Mouse (Mus musculus) liver, adult (tissue): ENCODE measurements around the gene Mef2c.

Experiments
- GATA4 ChIP-seq: IDR thresholded peaks from 2 replicates; pipeline ENCODE4 v1.6.1; 2014; ENCODE audit warnings: mild to moderate bottlenecking, low read length; ENCODE audit not compliant: insufficient replicate concordance

The Mef2c gene

DNA sequence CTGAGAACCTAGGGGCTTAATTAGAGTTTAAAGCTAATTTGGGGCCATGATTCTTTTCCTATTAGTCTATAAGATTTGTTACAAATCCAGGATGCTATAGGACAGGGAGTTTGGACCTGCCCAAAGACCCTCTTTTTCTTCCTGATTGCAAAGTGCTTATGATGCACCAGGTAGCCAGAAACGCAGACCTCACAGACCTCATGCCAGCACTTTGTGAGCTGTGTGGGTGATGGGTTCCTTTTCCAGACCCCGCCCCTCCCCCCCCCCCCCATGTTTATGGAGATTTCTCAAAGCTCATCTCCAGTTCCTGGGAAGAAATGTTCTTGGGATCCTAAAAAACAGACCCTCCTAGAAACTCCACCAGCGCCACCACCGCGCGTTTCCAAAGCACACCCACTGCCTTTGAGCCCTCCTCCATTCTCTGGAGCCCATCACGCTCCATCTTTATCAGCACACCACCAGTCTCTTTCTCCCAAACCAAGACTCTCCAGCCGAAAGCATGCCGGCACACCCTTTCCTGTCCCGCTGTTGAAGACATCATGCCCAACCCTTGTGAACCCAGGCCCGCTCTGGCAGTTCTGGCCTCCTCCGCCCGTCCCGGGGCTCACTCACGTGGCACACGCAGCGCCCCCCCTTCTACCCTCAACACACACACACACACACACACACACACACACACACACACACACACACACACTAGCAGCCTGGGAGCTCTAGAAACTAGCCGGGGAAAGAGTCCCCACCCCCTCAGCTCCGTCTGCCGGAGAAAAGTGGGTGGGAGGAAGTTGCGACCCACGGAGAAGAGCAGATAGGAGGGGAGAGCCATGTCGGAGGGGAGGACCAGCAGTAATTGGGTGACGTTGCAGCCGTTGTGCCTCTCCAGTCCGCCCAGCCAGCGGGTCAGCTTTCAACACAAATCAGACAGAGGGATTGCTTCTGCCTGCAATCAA lies 14.1 kb downstream of the Mef2c start:
- TF ChIP-seq GATA4: no peak

DNA sequence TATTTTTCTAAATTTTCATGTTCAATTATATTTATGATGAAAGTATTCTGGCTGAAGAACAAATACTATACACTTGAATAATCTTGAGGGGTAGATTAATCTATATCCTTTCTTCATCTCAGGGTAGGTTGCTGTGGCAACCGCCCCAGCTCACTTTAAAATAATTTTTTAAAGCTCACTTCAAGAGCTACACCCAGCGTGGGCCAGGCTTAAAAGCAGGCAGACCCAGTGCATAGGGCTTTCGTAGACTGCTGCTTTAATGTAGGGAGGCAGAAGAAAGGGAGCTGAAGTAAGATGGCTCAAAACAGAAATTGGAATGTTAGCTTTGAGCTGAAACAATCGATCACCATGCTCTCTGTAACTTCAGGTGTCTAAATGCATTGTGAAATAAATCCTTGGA lies 17.0 kb downstream of the Mef2c start:
- no peak for TF ChIP-seq GATA4

DNA sequence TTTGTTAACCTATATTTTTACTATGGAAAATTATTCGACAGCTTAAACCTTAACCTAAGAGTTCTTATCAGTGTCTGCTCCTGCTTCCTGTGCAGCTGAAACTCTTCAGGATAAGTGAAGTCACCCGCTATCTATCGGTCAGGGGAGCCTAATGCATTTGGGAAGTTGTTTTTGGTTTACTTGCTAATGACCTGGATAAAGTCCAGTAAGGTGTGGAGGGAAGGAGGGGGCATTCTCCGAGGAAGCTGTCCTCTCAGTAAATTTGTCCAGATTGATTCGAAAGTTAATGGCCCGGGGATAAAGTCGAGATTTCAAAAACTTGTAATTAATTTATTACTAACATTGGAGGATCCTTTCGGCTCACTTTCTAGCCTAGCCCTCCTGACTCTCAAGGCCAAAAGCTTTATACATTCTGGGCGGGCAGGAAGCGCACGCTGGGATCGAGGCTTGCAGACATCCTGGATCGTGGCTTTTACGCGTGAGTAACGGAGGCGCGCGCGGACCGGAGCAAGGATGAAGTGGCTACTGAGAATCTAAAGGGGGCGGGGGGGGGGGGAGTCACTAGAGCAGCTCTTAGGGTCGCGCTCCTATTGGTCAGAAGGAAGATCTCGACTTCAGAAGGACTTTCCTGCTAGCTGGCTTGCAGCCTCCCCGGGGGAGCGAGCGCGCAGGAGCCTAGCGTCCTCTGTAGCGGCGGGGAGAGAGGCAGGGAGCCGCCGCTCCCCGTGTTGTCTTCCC lies 19.6 kb downstream of the Mef2c start:
- peak; percentile 62; the same call in 1 of the 2 replicates for TF ChIP-seq GATA4

DNA sequence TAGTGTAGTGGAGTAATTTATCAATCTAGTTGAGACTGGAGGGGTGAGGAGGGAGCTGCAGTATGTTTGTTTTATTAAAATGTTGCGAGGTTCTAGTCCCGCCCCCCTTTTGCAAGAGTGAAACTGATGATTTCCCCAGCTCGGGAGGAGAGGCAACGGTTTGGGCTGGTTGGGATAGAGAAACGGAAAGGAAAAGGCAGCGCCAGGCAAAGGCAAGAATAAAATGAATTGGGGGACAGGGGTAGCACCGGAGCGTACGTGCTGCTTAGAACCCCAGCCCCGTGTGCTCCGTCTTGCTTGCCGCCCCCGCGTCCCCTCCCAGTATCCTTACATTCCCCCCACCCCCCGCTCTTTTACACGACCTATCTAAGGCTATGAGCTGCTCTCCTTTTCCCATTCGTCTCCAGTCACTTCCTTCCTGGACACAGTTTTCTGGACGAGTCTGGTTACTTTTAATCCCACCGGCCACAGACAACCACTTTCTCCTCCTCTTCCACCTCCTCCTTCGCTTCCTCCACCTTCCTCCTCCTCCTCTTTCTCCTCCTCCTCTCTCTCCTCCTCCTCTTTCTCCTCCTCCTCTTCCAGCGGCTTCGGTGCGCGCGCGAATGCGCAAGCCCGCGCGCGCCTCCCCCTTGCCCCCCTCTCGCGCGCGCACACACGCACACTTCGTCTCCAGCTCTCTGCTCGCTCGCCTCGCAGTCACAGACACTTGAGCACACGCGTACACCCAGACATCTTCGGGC lies 20.5 kb downstream of the Mef2c start:
- no peak for TF ChIP-seq GATA4

DNA sequence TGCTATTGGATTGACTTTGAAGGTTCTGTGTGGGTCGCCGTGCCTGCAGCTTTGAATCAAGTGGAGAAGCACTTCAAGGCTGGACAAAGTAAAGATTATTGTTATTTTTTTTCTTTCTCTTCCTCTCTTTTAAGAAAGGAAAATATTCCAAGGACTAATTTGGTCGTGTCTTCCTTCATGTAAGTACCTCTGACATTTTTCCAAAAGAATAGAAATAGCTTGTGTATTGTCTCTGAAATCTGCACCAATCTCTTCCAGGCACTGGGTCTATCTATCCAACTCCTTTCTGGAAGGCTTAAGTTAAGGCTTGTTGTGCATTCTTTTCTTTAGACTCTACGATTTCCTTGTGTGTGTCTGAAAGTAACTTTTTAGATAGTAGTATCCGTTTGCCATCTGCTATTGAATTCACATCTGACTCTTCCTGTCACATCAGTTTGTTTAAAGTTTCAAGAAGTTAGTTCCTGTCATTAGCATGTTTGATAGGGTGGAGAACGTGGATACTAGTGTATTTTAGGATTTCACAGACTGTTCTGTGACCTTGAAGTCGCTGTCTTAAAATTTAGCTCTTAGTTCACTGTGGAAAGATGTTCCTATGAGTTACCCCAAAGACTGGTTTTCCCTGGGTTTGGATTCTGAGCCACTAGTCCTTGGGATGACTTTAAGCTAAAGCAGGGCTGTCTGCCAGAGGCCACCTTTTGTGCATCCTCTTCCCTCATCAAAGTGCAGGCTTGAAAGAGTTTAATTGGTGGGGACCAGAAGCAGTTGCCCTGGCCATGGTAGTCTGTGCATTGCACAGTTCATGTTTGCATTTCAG lies 21.3 kb downstream of the Mef2c start:
- TF ChIP-seq GATA4: no peak

DNA sequence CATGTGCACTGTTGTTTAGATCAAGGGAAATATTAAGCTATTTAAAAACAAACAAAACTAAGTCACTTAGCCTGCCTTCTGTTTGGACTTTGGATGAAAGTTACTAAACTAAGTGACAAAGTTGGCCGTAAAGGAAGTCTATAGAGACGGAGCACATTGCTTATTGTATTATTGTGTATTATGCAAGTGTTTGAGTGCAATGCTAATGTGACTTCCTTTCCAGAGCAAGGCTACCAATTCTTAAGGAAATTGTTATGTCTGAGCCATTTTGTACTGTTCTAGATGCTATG lies 21.8 kb downstream of the Mef2c start:
- TF ChIP-seq GATA4: no peak

DNA sequence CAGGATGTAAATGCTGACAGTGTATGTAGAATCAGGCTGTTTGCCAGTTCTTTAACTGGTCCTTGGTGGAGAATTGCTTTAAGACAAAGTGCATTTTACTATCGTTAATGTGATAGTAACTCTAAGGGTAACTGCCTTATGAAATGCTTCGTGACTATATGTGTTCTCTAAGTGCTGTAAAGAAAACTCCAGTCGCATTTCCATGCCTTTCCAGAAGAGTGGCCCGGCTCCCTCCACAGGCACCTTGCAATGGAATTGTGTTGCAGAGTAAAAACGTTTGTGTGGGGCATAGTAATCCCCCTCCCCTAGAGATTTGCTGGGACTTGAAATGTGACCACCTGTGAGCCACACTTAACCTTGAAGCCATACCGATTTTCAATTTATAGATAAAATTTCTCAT lies 22.2 kb downstream of the Mef2c start:
- no peak for TF ChIP-seq GATA4

DNA sequence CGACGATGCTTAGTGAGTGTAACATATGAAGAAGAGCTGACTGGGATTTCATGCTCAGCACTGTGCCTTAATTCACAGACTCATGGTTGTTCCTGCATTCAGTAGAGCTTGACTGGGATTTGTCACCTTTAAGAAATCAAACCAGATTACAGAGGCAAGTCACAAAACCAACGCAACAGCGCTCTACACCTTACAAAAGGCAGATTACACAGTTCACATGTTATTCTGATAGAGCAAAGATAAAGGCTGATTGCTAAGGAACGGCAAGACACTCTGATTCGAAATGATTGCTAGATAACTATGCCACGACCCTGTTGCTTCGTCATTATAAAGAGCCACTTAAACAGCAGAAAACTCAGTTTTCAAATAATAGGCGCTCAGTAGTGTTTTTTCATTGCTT lies 24.1 kb downstream of the Mef2c start:
- no peak for TF ChIP-seq GATA4

DNA sequence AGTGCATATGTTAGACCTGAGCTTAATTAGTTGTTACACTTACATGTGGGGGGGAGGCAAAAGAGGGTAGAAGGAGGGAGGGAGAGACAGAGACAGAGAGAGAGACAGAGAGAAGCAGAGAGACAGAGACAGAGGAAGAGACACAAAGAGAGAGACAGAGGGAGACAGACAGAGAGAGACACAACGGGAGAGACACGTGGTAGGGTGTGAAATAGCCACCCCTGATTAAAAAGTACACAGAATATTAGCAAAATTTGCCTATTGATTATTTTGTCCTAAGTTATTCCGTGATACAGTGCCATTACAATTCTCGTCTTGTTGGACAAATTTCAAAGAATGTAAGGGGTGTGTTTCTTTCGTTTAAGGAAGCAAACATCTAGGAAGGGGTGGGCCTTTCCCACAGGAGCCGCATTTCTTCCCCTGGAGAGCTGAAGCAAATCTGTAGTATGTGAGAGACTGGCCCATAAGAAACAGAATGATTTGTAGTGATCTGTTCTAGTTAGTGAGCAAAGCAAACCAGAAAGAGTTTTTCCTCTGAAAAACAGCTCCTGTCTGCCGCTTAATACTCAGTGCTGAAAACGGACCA lies 26.0 kb downstream of the Mef2c start:
- no peak for TF ChIP-seq GATA4

DNA sequence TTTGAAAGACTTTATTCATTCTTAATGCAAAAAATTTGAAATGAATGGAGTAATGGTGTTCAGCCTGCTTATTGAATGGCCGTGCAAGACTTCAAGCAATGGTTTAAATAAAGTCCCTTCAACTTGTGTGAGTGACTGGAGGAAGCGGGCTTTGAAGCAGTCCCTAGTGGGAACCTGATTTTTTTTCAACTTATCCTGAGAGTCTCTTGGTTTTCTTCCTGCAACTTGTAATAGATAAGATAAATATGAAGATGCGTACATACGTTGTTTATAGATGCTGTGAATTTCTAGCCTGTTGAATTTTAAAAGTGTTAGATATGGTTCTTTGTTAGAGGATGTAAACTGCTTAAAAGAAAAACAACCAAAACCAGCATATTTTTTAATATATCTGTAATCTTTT lies 27.1 kb downstream of the Mef2c start:
- TF ChIP-seq GATA4: no peak

DNA sequence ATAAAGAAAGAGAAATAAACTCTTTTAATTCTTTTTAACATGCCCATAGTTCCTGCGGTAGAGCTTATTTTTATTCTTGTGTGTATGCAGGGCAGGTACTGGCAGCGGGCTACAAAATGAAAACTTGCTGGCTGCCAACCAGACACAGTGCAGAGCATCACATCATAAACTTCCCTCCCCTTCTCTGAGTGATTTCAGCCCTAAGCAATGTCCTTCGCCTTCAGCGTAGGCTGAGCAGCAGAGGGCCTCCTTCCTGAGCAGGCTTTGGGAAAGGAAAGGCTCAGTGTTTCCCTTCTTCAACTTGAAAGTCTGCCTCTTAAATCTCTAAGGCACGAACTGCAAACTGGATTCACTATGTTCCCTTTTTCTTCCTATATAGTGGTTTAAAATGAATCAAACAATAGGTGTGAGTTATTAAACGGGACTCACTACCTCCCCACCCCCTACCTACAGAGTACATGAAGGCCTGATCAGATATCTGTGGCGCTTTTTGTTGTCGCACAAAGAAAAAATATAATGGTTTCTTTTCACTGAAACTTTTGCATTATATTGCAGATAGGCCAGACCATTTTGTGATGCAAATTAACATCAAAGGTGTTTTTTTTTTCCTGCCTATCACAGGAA lies 28.2 kb downstream of the Mef2c start:
- TF ChIP-seq GATA4: no peak

DNA sequence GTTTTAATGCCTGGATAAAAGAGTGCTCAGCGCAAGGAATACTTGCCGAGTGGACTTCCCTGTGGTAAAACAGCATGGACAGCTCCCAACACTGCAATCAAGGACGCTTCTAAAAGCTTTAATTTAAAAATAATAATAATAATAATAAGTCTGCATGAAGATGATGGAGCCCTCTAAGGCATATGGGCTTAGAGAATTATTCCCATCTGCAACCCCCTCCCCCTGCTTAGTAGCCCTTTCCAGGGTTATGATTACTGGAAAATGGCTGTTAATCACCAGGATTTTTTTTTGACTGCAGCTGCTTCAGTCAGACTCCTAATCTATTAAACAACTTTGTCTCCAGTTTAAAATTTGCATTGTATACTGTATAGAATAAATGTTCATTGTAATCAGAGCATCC lies 32.5 kb downstream of the Mef2c start:
- no peak for TF ChIP-seq GATA4

DNA sequence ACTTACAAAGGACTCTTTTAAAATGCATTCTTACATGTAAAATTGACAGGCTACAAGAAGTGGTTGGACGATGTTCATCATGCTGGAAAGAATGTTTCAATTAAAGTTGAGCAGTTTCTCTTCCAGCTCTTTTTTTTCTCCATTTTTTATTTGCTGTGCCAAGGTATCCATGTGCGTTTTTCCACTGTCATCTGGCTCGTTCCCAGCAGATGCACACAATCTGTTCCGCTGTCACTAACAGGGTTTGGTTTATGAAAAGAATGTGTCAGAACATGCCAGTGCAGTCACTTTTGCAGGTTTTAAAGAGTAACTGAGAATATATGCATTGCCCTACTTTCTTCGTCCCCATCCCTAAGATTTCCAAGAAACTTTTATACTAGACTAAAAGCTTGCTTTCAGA lies 33.3 kb downstream of the Mef2c start:
- TF ChIP-seq GATA4: no peak

DNA sequence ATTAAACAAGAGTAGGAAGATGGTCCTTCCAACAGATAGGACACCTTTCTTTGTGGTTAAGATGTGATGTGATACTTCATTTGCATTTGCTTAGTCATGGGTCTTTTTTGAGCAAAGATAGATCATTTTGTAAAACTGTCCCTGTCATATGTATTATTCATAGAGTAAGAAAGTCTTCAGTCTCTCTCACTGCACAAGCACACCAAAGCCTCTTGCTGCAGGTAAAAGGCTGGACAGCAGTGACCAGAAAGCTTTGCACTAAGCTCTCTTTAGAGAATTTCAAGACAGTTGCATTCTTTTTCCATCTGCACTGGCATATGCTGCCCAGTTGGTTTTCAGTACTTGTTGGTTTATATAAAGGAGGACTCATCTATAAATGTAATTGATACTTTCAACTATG lies 36.1 kb downstream of the Mef2c start:
- no peak for TF ChIP-seq GATA4
